Comparison of ENCODE assay signal across 8 mouse cellular contexts in the genomic region with DNA sequence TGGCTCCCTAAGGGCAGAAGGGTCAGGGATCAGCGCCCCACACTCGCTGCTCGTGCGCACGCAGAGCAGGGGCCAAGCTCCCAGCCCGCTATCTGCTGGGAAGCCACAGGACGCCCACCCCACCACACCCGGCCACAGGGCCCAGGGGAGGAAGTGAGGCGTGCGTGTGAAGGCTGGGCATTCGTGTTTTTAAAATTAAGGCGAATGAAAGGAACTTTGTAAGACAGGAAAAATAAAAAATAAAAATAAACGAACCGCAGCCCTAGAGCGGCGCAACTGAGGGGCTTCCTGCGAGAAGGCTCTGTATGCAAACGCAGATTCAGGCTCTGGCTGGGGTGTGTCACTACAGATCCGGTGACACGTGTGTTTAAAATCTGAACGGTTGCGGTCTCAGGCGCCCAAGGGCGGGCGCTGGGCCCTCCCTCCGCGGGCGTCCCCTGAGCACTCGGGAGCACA. TPM values are rescaled to one million over a fixed set of nuclear protein-coding genes. Genes with fewer than 3 reads are reported as not detected.
A peak's percentile ranks its signal among the peaks of the same experiment; 100 is the strongest.
DNase-seq lines count a peak whose midpoint lies in the region; ATAC-seq and TF ChIP-seq lines count a peak whose summit lies in the region.

No protein-coding gene starts in this region.

- no peak for TF ChIP-seq POLR2A in kidney, adult 2 months (IDR thresholded peaks at IDR 0.05; ENCODE audit: low read depth, low read length)

- peak overlapping the region; percentile 36 for H3K27ac ChIP-seq in kidney, adult 2 months (ENCODE audit: insufficient read depth, low read depth, low read length)

- H3K4me3 ChIP-seq in kidney, adult 2 months (ENCODE audit: insufficient read depth, low read depth, low read length), result no peak overlapping the region; the same call in 1 of the 2 replicates

- H3K4me1 ChIP-seq in kidney, adult 2 months (ENCODE audit: control insufficient read depth, insufficient read depth, low read length), result peaks cover 9% of the 10 kb centered on the region; the same call in 1 of the 2 replicates

- intact Hi-C loops in left cerebral cortex, postnatal 36 days (cut with DNase I), result loop anchor here (5.0 kb wide), 1 partner anchor 58 kb away; no protein-coding TSS in a partner anchor

- peak; percentile 69 for DNase-seq in ZHBTc4 (ENCODE audit: low read depth, low spot score)
- peak; percentile 69 to 74 for DNase-seq in heart, adult 18-20 months
- DNase-seq in kidney, adult 2 months, result peak; percentile 41
- DNase-seq in lung, postnatal 14 days, result peak; percentile 48
- peak; percentile 86 for DNase-seq in splenic B cell, adult 2 months (ENCODE audit: low read depth, low spot score)
- DNase-seq in frontal cortex, postnatal 10 days (ENCODE audit: low spot score in 2 of 2), result no peak
- DNase-seq in left cerebral cortex, postnatal 36 days (ENCODE audit: low spot score in 2 of 2), result no peak

- ATAC-seq in CD4-positive, CD25-positive, alpha-beta regulatory T cell, adult 4 months, result peak; percentile 39

- TF ChIP-seq CTCF in kidney, adult 2 months (conservative IDR thresholded peaks at IDR 0.05; ENCODE audit: insufficient read depth, insufficient read length, low read depth, low read length), result no peak

- peaks cover 1% of the 10 kb centered on the region; the same call in 1 of the 2 replicates for H3K36me3 ChIP-seq in kidney, adult 2 months (ENCODE audit: control insufficient read depth, insufficient read depth, low read length)
- H3K36me3 ChIP-seq in splenic B cell, adult 2 months (ENCODE audit: control insufficient read depth, insufficient read depth, low read length, poor library complexity, severe bottlenecking), result 0 out of 2 replicates have a peak, but pooled peaks cover 2% of the 10 kb centered on the region

- no peaks in the 10 kb centered on the region for H3K27me3 ChIP-seq in kidney, adult 2 months (replicated peaks; ENCODE audit: control insufficient read depth, insufficient read depth, low read length)
- H3K27me3 ChIP-seq in splenic B cell, adult 2 months (ENCODE audit: control insufficient read depth, insufficient read depth, low read length, poor library complexity, severe bottlenecking), result no peaks in the 10 kb centered on the region

- WGBS in kidney, adult 2 months, result 29% methylated on average over 29 of the region's 29 CpGs

RNA-seq across cellular contexts. Expression of a gene that starts 1.4 kb away (rescaled TPM):
- polyA plus RNA-seq in CD4-positive, CD25-positive, alpha-beta regulatory T cell, adult 4 months (2017; shearing (Covaris generic)), result 10 to 100 TPM; 39.8 to 48.3 TPM
- total RNA-seq in heart, adult 18-20 months (2021), result 100 to 1,000 TPM; 107 to 116 TPM
- 185 and 187 TPM in 2 replicates for polyA plus RNA-seq in kidney, adult 2 months (2012; rRNA removed)
- 10 to 100 TPM; 23.0 to 25.2 TPM for total RNA-seq in left cerebral cortex, postnatal 36 days (2021)

RNA-seq across cellular contexts. Expression of a gene that starts 14.9 kb away (rescaled TPM):
- polyA plus RNA-seq in CD4-positive, CD25-positive, alpha-beta regulatory T cell, adult 4 months (2017; shearing (Covaris generic)), result 1 to 10 TPM in 1 of 2 experiments, under 1 TPM in 1; 0.78 to 4.0 TPM
- total RNA-seq in heart, adult 18-20 months (2021), result 1 to 10 TPM; 5.3 to 5.4 TPM
- polyA plus RNA-seq in kidney, adult 2 months (2012; rRNA removed), result 13.4 and 15.3 TPM in 2 replicates
- 1 to 10 TPM; 2.6 to 5.1 TPM for total RNA-seq in left cerebral cortex, postnatal 36 days (2021)

RNA-seq across cellular contexts. Expression of a gene that starts 19.3 kb away (rescaled TPM):
- under 1 TPM; 0.23 to 0.33 TPM for polyA plus RNA-seq in CD4-positive, CD25-positive, alpha-beta regulatory T cell, adult 4 months (2017; shearing (Covaris generic))
- 1 to 10 TPM; 1.2 to 1.5 TPM for total RNA-seq in heart, adult 18-20 months (2021)
- 69.8 and 75.0 TPM in 2 replicates for polyA plus RNA-seq in kidney, adult 2 months (2012; rRNA removed)
- 1 to 10 TPM in 1 of 2 experiments, under 1 TPM in 1; 0.39 to 1.1 TPM for total RNA-seq in left cerebral cortex, postnatal 36 days (2021)

RNA-seq across cellular contexts. Expression of a gene that starts 28.0 kb away (rescaled TPM):
- under 1 TPM in 1 of 2 experiments, not detected in 1; 0.29 TPM for polyA plus RNA-seq in CD4-positive, CD25-positive, alpha-beta regulatory T cell, adult 4 months (2017; shearing (Covaris generic))
- under 1 TPM in 1 of 2 experiments, not detected in 1; 0.44 TPM for total RNA-seq in heart, adult 18-20 months (2021)
- 0.33 and 0.43 TPM in 2 replicates for polyA plus RNA-seq in kidney, adult 2 months (2012; rRNA removed)
- 1 to 10 TPM; 1.3 TPM for total RNA-seq in left cerebral cortex, postnatal 36 days (2021)

Comparison
In these comparisons a context has a peak if more than half of its experiments do, and no peak if none do; other contexts are left out.
1. DNase-seq: peak in ZHBTc4 (single experiment), heart, adult 18-20 months (2 of 2), kidney, adult 2 months (single experiment), lung, postnatal 14 days (single experiment) and splenic B cell, adult 2 months (single experiment); none in frontal cortex, postnatal 10 days (0 of 2) and left cerebral cortex, postnatal 36 days (0 of 2).
2. RNA of a gene that starts 1.4 kb away (total RNA-seq): 107 to 116 TPM in heart, adult 18-20 months; 23.0 to 25.2 TPM in left cerebral cortex, postnatal 36 days; every median in the first group is over 4 times any median in the second.